Mouse (Mus musculus) heart, adult 8-10 months (tissue): Measurements from ENCODE around the gene Fnbp1. TPM values are rescaled to one million over a fixed set of nuclear protein-coding genes. Genes with fewer than 3 reads are reported as not detected.

ENCODE experiments used
- DNase-seq: peaks from one replicate; pipeline ENCODE4 v3.0.0; 2022; ENCODE audit warnings: low spot score
- total RNA-seq, 4 experiments: library from RNA; stranded (reverse); gene quantifications; 2 replicates each; pipeline ENCODE4 v1.2.4; 2022

The Fnbp1 gene
- total RNA-seq, 4 experiments from 2014 or later, result 47.2 to 63.1 (median 52.7) TPM

GRCm38 (mm10) chr2:31068246-31069113 lies 73.3 kb downstream of the Fnbp1 start:
- DNase-seq, result no peak

- no peak for DNase-seq
These were observed 74.0 kb downstream of the Fnbp1 start for GRCm38 (mm10) chr2:31067696-31068245.

GRCm38 (mm10) chr2:31067059-31067595 lies 74.7 kb downstream of the Fnbp1 start:
- no peak for DNase-seq

GRCm38 (mm10) chr2:31066019-31066789 lies 75.6 kb downstream of the Fnbp1 start:
- no peak for DNase-seq

GRCm38 (mm10) chr2:31061868-31062628 lies 79.8 kb downstream of the Fnbp1 start:
- no peak for DNase-seq

- no peak for DNase-seq
These were observed 80.7 kb downstream of the Fnbp1 start for GRCm38 (mm10) chr2:31060787-31061730.

GRCm38 (mm10) chr2:31060271-31060670 lies 81.5 kb downstream of the Fnbp1 start:
- DNase-seq, result no peak

- no peak for DNase-seq
These were observed 83.4 kb downstream of the Fnbp1 start for GRCm38 (mm10) chr2:31058443-31058842.

- no peak for DNase-seq
These were observed 84.1 kb downstream of the Fnbp1 start for GRCm38 (mm10) chr2:31057549-31058177.

- no peak for DNase-seq
These were observed 85.7 kb downstream of the Fnbp1 start for GRCm38 (mm10) chr2:31056070-31056469.

- DNase-seq, result no peak
These were observed 87.9 kb downstream of the Fnbp1 start for GRCm38 (mm10) chr2:31053851-31054340.

- DNase-seq, result no peak
These were observed 88.4 kb downstream of the Fnbp1 start for GRCm38 (mm10) chr2:31053426-31053825.

- no peak for DNase-seq
These were observed 89.4 kb downstream of the Fnbp1 start for GRCm38 (mm10) chr2:31052441-31052840.

GRCm38 (mm10) chr2:31048037-31048436 lies 93.8 kb downstream of the Fnbp1 start:
- no peak for DNase-seq

GRCm38 (mm10) chr2:31043856-31044255 lies 98.0 kb downstream of the Fnbp1 start:
- no peak for DNase-seq

GRCm38 (mm10) chr2:31042881-31043280 lies 98.9 kb downstream of the Fnbp1 start:
- no peak for DNase-seq

- DNase-seq, result no peak
These were observed 100.4 kb downstream of the Fnbp1 start for GRCm38 (mm10) chr2:31041386-31041785.

GRCm38 (mm10) chr2:31040487-31040886 lies 101.3 kb downstream of the Fnbp1 start:
- no peak for DNase-seq

- no peak for DNase-seq
These were observed 101.8 kb downstream of the Fnbp1 start for GRCm38 (mm10) chr2:31040043-31040442.

- DNase-seq, result no peak
These were observed 105.0 kb downstream of the Fnbp1 start for GRCm38 (mm10) chr2:31036811-31037210.
